Mouse (Mus musculus) cerebellum, postnatal 25 days (tissue): ENCODE measurements at regions not wholly inside any gene's neighbourhood (a gene's known extent, or its start where the extent isn't known, plus 50 kb on each side); places are given as distances from the start of the nearest gene placed in this dataset.
A peak's percentile ranks its signal among the peaks of the same experiment; 100 is the strongest.

Experiments used
- DNase-seq, 2 experiments: peaks; one replicate each; pipeline ENCODE4 v3.0.0; 2021; ENCODE audit warnings: mixed read lengths in 2 of 2

GRCm38 (mm10) chr3:136444598-136444997, 118.7 kb upstream of the Bank1 start:
- DNase-seq = no peak

DNA sequence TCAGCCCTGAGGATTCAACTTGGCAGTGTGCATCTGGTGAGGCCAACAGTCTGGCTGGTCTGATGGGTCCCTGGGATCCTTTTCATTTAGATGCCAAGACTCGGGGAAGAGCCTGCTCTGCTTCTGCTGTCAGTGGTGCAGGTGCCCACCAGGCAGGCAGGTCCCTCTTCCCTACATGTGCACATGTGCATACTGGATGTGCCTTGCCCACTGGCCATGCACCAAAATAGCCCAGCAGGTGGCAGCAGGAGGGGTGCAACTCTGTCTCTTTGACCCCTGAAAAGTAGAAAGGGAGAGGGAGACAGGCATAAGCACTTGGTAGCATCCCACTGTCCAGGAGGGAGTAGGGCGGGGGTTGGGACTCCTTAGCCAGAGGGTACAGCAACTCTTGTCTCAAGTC, 116.2 kb upstream of the Bank1 start:
- peak in 1 of 2 experiments; percentile 23 for DNase-seq

- DNase-seq = no peak
These were observed 114.2 kb upstream of the Bank1 start for GRCm38 (mm10) chr3:136439907-136440645.

DNA sequence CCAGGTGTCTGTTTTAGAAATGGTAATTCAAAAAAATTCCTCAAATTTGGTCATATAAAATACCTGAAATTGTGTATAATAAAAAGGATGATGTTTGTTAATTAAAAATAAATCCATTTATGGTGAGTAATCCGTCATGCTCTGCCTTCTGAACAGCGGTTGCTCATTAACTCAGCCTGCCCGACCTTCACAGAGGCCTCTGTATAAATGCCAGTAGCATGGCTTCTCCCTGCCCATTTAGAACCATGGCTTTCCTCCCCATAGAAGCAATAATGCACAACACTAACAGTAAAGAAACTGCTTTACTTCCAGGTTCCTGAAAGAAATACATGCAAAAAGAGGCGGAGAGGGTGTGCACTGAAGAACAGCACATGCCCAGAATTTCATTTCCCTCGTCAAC, 113.5 kb upstream of the Bank1 start:
- no peak for DNase-seq

GRCm38 (mm10) chr3:136434407-136434806, 108.5 kb upstream of the Bank1 start:
- DNase-seq = no peak

DNA sequence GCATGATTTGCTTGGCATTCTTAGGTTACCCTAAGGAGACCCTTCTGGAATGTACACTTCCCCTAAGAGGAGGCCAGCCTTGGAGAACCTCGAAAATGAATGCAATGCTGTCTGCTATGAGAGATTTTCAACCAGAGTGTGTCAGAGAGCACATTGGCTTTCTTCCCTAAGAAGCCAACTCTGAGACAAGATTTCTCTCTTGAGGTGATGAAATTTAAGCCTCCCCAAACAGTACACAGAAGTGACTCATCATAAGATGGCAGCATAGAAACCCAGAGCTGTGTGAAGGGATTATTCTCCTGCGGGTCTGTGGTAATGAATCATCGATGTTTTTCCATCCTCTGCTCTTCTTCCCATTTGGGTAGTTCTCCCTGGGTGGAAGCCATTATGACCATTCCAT, 106.2 kb upstream of the Bank1 start:
- no peak for DNase-seq

- no peak for DNase-seq
These were observed 101.6 kb upstream of the Bank1 start for GRCm38 (mm10) chr3:136427427-136427826.

- DNase-seq = no peak
These were observed 100.8 kb upstream of the Bank1 start for GRCm38 (mm10) chr3:136426539-136427194.

DNA sequence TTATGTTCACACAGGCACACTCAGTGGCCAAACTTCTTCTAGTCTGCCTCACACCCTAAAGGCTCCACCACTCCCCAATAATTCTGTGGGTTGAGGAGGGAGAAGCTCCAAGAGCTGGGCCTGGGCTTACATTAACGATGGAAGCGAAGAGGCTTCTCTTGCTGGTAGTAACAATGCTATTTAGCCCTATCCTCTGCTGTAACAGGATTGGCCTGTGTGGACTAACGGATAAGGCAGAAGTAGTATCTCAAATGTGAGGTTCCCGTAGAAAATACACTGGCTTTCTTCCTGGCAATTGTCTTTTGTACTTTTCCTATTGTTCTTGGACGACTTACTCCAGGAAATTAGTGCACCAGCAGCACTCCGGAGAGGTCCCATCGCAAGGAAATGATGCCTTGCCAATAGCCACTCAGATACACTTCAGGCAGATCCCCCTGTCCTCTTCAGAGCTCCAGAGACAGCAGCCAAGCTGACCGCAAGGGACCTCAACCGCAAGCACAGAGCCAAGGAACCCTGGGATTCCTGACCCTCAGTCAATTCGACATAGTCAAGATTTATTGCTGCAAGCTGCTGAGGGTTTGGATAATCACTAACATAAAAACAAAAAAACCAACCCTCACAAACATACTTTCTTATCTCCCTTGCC, 96.2 kb upstream of the Bank1 start:
- no peak for DNase-seq

DNA sequence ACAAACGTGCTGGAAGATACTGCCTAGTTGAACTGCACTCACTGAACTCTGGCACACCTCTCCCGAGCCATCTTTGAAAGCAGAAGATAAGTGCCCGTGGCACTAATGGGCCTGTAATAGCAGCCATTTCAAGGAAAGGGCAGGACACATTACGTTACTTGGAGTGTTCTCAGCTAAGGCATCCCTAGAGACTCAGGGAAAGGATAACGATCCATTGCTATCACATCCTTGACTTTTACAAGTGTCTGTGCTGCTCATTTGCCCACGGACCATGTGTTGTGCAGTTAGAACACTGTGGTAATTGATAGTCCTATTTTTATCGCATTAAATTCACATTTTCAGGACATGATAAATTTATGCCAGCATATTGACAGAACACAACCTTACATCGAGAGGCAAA, 79.7 kb upstream of the Bank1 start:
- no peak for DNase-seq

DNA sequence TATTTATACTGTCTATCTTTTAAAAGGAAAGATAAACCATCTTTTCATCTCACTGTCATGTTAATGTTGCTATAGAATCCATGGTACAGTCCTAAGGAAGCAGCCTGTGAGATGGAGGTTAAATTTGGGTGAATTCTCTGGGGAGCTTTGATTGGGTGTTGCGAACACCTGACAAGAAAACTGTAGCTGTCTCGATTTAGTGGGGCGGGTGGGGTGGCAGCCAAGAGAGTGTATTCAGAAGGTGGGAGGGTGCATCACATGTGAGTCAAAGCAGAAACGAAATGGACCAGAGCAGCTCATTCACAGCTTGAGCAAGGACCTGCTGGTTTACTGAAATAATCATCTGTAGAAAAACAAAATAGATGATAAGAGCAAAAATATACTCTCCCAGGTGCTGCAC, 57.4 kb upstream of the Bank1 start:
- peak in 1 of 2 experiments; percentile 15 for DNase-seq

GRCm38 (mm10) chr3:136380644-136381043, 54.8 kb upstream of the Bank1 start:
- DNase-seq = no peak

DNA sequence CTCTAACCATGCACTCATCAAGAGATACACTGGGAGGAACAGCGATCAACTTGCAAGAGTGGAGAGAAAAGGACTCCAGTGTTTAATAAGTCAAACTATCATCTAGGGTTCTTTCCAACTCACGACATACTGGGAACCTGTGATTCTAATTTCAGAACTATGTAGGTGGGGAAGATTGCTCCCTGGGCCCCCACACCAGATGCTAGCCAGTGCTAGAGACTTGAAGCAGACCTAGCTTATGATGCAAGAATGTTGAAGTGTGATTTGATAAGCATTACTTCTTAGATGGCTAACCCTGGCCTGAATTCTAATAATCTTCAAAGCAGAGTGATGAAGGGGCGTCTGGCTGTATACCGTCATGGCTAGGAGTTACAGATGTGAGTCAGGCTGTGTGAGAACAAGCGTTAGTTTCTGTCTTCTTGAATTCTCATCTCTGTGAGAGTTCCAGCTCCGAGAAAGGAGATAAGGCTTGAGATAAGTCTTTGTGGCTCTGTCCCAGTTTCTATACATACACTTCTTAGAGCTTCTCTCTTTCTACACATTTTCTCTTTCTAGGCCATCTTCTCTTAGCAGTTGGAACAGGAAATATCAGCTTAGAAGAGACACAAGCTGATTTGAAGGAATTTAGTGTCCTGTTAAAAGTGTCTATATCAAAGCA, 54.0 kb upstream of the Bank1 start:
- DNase-seq = no peak

DNA sequence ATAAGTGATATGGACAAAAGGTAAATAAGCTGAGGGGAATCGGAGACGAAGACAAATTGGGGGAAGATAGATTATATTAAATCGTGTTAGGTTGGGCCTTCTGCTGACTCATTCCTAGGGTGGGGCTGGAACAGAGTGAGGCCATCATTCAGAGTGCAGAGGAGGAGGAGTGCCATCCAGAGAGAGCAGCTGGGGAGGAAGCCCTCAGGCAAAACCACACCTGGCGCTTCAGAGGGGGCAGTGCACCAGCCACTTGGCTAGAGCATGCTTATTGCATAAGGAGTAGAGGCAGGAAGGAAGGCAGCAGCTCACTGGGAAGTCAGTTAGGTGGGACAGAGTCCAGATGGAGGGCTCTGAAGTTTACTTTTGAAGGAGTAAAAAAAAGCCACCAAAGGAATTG, 51.0 kb upstream of the Bank1 start:
- DNase-seq = no peak
